Mouse (Mus musculus) kidney, adult 2 months (tissue): ENCODE results near the gene Sidt1. TPM values are rescaled to one million over a fixed set of nuclear protein-coding genes. Genes with fewer than 3 reads are reported as not detected.

ENCODE experiments used
- DNase-seq: peaks from one replicate; pipeline ENCODE4 v3.0.0; 2021
- H3K27ac ChIP-seq: fragments of 200-500 bp; 2 replicates; pipeline ENCODE4 v1.5.1; 2012; ENCODE audit warnings: low read depth, low read length, control low read depth, inconsistent platforms; ENCODE audit not compliant: insufficient read depth
- H3K27me3 ChIP-seq: fragments of 200-500 bp; replicated peaks from 2 replicates; pipeline ENCODE4 v1.6.1; 2012; ENCODE audit warnings: mild to moderate bottlenecking, moderate library complexity, low read length, inconsistent platforms; ENCODE audit not compliant: control insufficient read depth, insufficient read depth
- H3K36me3 ChIP-seq: fragments of 200-500 bp; 2 replicates; pipeline ENCODE4 v1.6.1; 2012; ENCODE audit warnings: mild to moderate bottlenecking, moderate library complexity, low read length, inconsistent platforms; ENCODE audit not compliant: control insufficient read depth, insufficient read depth
- H3K4me1 ChIP-seq: fragments of 200-500 bp; 2 replicates; pipeline ENCODE4 v1.6.1; 2011; ENCODE audit warnings: low read length; ENCODE audit not compliant: control insufficient read depth, insufficient read depth
- H3K4me3 ChIP-seq: fragments of 200-500 bp; 2 replicates; pipeline ENCODE4 v1.5.1; 2011; ENCODE audit warnings: mild to moderate bottlenecking, low read depth, low read length, control low read depth; ENCODE audit not compliant: insufficient read depth
- CTCF ChIP-seq: fragments of 200-500 bp; conservative IDR thresholded peaks from 2 replicates; pipeline ENCODE4 v1.5.1; 2011; ENCODE audit warnings: low read depth, mild to moderate bottlenecking, control low read depth, low read length, moderate library complexity, mixed read lengths; ENCODE audit not compliant: insufficient read depth, insufficient read length
- POLR2A ChIP-seq: fragments of 200-500 bp; IDR thresholded peaks from one replicate; pipeline ENCODE4 v1.6.1; 2011; ENCODE audit warnings: low read depth, low read length, control low read depth
- WGBS: fragments of 180-500 bp; shearing (Covaris S2); methylation state at CpG from one replicate; pipeline ENCODE4 v1.1.7; 2018; 5-methylcytosine and 5-hydroxymethylcytosine counted together
- polyA plus RNA-seq: library from polyadenylated mRNA; depleted of rRNA; stranded (reverse); fragments of >200 nt; gene quantifications from 2 replicates; pipeline ENCODE4 v1.2.3, GENCODE M21; 2012; rRNA removed

Gene Sidt1
- polyA plus RNA-seq, 1 experiment = 1.6 TPM

DNA sequence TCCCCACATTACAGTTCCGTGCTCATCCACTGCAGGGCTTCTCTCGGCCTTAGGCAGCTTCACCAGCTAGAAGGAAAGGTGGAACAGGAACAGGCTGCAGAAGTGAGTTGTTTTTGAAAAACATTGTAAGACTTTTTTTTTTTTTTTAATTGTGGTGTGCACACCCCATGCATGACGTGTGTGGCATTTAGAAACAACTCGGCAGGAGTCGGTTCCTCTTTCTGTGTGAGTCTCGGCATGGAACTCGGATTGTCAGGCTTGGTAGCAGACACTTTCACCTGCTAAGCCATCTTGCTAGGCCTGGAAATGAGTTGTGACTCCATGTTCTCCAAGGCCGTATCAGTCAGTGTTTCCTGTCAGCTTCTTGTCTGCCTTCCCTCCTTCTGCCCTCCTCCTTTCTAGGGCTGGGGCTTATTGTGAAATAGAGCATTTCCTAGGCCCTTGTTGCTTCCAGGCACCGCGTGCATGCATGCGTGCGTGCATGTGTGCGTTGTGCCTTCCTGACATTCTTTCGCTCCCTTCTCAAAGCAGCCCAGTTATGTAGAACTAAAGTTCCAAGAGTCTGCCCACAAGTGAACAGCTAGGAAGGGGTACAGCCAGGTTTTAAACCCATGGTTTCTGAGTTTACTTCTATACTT lies 133.8 kb downstream of the Sidt1 start:
- 79% methylated on average over 14 of the region's 14 CpGs for WGBS
- Histone ChIP-seq H3K4me1 (no peaks in the 10 kb centered on the region), H3K27ac (no peak overlapping the region), H3K27me3 (no peaks in the 10 kb centered on the region), H3K4me3 (no peak overlapping the region), H3K36me3 (peaks cover 5% of the 10 kb centered on the region)
- TF ChIP-seq CTCF = no peak
- TF ChIP-seq POLR2A = no peak
- DNase-seq = no peak

DNA sequence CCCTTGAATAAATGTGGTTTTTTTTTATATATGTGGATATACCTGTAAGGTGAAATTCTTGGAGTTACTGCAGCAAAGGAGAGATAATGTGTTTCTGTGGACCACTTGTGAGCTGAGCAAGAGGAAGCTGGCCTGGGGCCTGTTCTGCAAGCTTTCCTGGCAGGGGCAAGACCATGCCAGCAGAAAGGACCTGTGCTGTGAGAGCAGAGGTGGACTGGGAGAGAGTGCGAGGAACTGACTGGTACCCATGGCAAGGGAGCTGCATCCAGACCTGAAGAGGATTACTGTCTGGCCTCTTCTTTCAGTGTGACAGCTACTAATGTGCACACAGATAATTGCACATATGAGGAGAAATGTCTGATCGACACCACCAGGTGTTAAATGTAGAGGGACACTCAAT lies 142.0 kb downstream of the Sidt1 start:
- H3K4me3 ChIP-seq = no peak overlapping the region
- H3K27me3 ChIP-seq = no peaks in the 10 kb centered on the region
- 94% methylated on average over 2 of the region's 2 CpGs for WGBS
- no peak for DNase-seq
- TF ChIP-seq CTCF (no peak), POLR2A (no peak)
- 0 out of 2 replicates have a peak, but pooled peaks cover 2% of the 10 kb centered on the region for H3K4me1 ChIP-seq
- H3K36me3 ChIP-seq = no peaks in the 10 kb centered on the region
- no peak overlapping the region for H3K27ac ChIP-seq

Other genes with a start within 250 kb of the Sidt1 start
- 115 and 139 TPM in 2 replicates for gene Atp6v1a, start 193.5 kb downstream of the Sidt1 start, polyA plus RNA-seq
- 8.8 and 9.3 TPM in 2 replicates for gene Naa50, start 193.4 kb downstream of the Sidt1 start, polyA plus RNA-seq
- 12.6 and 13.2 TPM in 2 replicates for gene Usf3, start 159.9 kb downstream of the Sidt1 start, polyA plus RNA-seq
- gene Spice1, start 13.9 kb upstream of the Sidt1 start, polyA plus RNA-seq = 5.4 and 6.9 TPM in 2 replicates
- 0.03 and 0.15 TPM in 2 replicates for gene Cfap44, start 61.6 kb upstream of the Sidt1 start, polyA plus RNA-seq
- 8.5 and 8.8 TPM in 2 replicates for gene Boc, start 225.7 kb upstream of the Sidt1 start, polyA plus RNA-seq